ENCODE assay signal across 9 mouse cellular contexts in genomic region chr17:29637377-29637776, GRCm38 (mm10). TPM values are rescaled to one million over a fixed set of nuclear protein-coding genes. Genes with fewer than 3 reads are reported as not detected.
DNase-seq lines count a peak whose midpoint lies in the region; ATAC-seq lines count a peak whose summit lies in the region.
"Had no signal": no experiment of that assay in that cellular context is flagged by ENCODE, and none has a peak within 500 bp of the region (broad histone marks: within the 10 kb centered on the region; RNA-seq: fewer than 3 reads in every experiment).

No protein-coding gene starts in this region.

- DNase-seq in cerebellum, postnatal 10 days: peak; percentile 54 to 60
- peak; percentile 43 for DNase-seq in lung, postnatal 36 days
- no peak for DNase-seq in lung, postnatal 14 days
- peak; percentile 29 for DNase-seq in heart, postnatal 4 days
- DNase-seq in frontal cortex, adult 2 months (ENCODE audit: extremely low spot score in 1 of 2, low spot score in 1 of 2): no peak
- DNase-seq in left cerebral cortex, adult 8-10 months (ENCODE audit: low spot score in 2 of 2): no peak

- ATAC-seq in cerebellum, adult (ENCODE audit: insufficient number of reproducible peaks, low FRiP score, low TSS enrichment): no peak
- no peak for ATAC-seq in inflammation-experienced regulatory T-cells, adult 6 months
- ATAC-seq: hindbrain, embryonic 16.5 days had no signal

RNA-seq across cellular contexts. Expression of gene Gm28043, which starts 22.7 kb away (rescaled TPM):
- 1 to 10 TPM; 2.5 to 2.6 TPM for total RNA-seq in heart, postnatal 4 days (2021)
- 1 to 10 TPM; 3.7 to 4.4 (median 4.1) TPM for polyA plus RNA-seq in inflammation-experienced regulatory T-cells, adult 6 months (2017; shearing (Covaris generic))
- polyA plus RNA-seq in frontal cortex, adult 2 months (2012; rRNA removed): 2.7 and 3.3 TPM in 2 replicates
- 1 to 10 TPM; 3.8 to 6.2 (median 4.8) TPM for total RNA-seq in left cerebral cortex, adult 8-10 months (2022)

RNA-seq across cellular contexts. Expression of gene Rnf8, which starts 22.8 kb away (rescaled TPM):
- 10 to 100 TPM; 24.7 to 28.6 TPM for total RNA-seq in heart, postnatal 4 days (2021)
- polyA plus RNA-seq in inflammation-experienced regulatory T-cells, adult 6 months (2017; shearing (Covaris generic)): 10 to 100 TPM; 24.6 to 27.5 (median 24.9) TPM
- polyA plus RNA-seq in frontal cortex, adult 2 months (2012; rRNA removed): 61.7 and 62.8 TPM in 2 replicates
- 10 to 100 TPM; 60.2 to 65.5 (median 62.3) TPM for total RNA-seq in left cerebral cortex, adult 8-10 months (2022)

RNA-seq across cellular contexts. Expression of gene Cmtr1, which starts 23.0 kb away (rescaled TPM):
- 10 to 100 TPM; 56.9 to 70.7 TPM for total RNA-seq in heart, postnatal 4 days (2021)
- polyA plus RNA-seq in inflammation-experienced regulatory T-cells, adult 6 months (2017; shearing (Covaris generic)): 100 to 1,000 TPM in 1 of 3 experiments, 10 to 100 TPM in 2; 83.4 to 107 (median 98.4) TPM
- polyA plus RNA-seq in frontal cortex, adult 2 months (2012; rRNA removed): 72.7 and 82.6 TPM in 2 replicates
- total RNA-seq in left cerebral cortex, adult 8-10 months (2022): 100 to 1,000 TPM; 112 to 142 (median 127) TPM

Comparison
In these comparisons a context has a peak if more than half of its experiments do, and no peak if none do; other contexts are left out.
1. DNase-seq: peak in cerebellum, postnatal 10 days (2 of 2), lung, postnatal 36 days (single experiment) and heart, postnatal 4 days (single experiment); none in lung, postnatal 14 days (single experiment), frontal cortex, adult 2 months (0 of 2) and left cerebral cortex, adult 8-10 months (0 of 2).